Mouse (Mus musculus): ENCODE results near the gene Olfr544. TPM values are rescaled to one million over a fixed set of nuclear protein-coding genes. Genes with fewer than 3 reads are reported as not detected.

Olfr544 gene
- polyA plus RNA-seq, 1 experiment from 2014 or later, result 0.71 TPM

DNA sequence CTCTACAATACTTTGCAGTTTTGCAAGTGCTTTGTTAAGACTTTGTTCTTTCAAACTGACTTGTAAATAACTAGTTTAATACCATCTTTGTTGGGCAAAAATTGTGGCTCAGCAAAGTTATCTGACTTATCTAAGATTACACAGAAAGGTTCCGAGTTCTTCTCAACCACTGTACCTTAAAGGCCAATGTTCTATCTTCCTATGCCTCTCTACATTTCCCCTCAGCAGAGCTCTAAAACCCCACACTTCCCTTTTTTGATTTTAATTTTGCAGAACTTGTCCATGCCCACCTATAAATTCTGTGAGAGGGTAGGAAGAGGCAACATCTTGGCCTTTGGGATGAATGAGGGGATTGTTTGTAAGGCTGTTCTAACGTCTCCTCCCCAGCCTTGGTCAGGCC is 53.8 kb downstream of the Olfr544 start:
- Histone ChIP-seq H3K4me2 (replicated peaks) (no peak overlapping the region), H3K4me3 (replicated peaks) (no peak overlapping the region), H3K27ac (replicated peaks) (no peak overlapping the region), H3K27me3 (0 out of 2 replicates have a peak, but pooled peaks cover 2% of the 10 kb centered on the region), H3K9ac (no peak overlapping the region), H3K9me3 (replicated peaks) (no peaks in the 10 kb centered on the region), H3K4me1 (no peaks in the 10 kb centered on the region), H3K36me3 (peaks cover 5% of the 10 kb centered on the region; the same call in 1 of the 2 replicates)
- ATAC-seq (ENCODE audit: insufficient number of reproducible peaks, low FRiP score, low TSS enrichment, low read depth), result no peak
- WGBS, result 70% methylated on average over 2 of the region's 2 CpGs

Other genes starting within 250 kb of the Olfr544 start
- gene Rhog, start 232.3 kb downstream of the Olfr544 start, polyA plus RNA-seq (2015; fragmentation: Nextera tagmentation; extraction: Ambion mirVana), result 69.9 and 70.3 TPM in 2 replicates
- 39.9 and 42.1 TPM in 2 replicates for gene Stim1, start 220.5 kb downstream of the Olfr544 start, polyA plus RNA-seq (2015; fragmentation: Nextera tagmentation; extraction: Ambion mirVana)
- gene Rrm1, start 46.6 kb downstream of the Olfr544 start, polyA plus RNA-seq (2015; fragmentation: Nextera tagmentation; extraction: Ambion mirVana), result 119 and 125 TPM in 2 replicates
- 0.51 and 0.68 TPM in 2 replicates for gene Olfr543, start 6.6 kb downstream of the Olfr544 start, polyA plus RNA-seq (2015; fragmentation: Nextera tagmentation; extraction: Ambion mirVana)
- 0.13 TPM in 1 of 2 replicates, not detected in the other for gene Olfr545, start 11.3 kb upstream of the Olfr544 start, polyA plus RNA-seq (2015; fragmentation: Nextera tagmentation; extraction: Ambion mirVana)
- gene Olfr547, start 46.4 kb upstream of the Olfr544 start, polyA plus RNA-seq (2015; fragmentation: Nextera tagmentation; extraction: Ambion mirVana), result not detected in 2 replicates
- gene Olfr548-ps1, start 52.6 kb upstream of the Olfr544 start, polyA plus RNA-seq (2015; fragmentation: Nextera tagmentation; extraction: Ambion mirVana), result 0.11 and 0.12 TPM in 2 replicates
- 0.08 and 0.16 TPM in 2 replicates for gene Olfr549, start 61.6 kb upstream of the Olfr544 start, polyA plus RNA-seq (2015; fragmentation: Nextera tagmentation; extraction: Ambion mirVana)
- gene Trim21, start 77.2 kb upstream of the Olfr544 start, polyA plus RNA-seq (2015; fragmentation: Nextera tagmentation; extraction: Ambion mirVana), result 0.54 and 0.81 TPM in 2 replicates
- gene Olfr550, start 83.1 kb upstream of the Olfr544 start, polyA plus RNA-seq (2015; fragmentation: Nextera tagmentation; extraction: Ambion mirVana), result 0.20 and 0.68 TPM in 2 replicates
- gene Olfr551, start 103.6 kb upstream of the Olfr544 start, polyA plus RNA-seq (2015; fragmentation: Nextera tagmentation; extraction: Ambion mirVana), result 0.07 TPM in 1 of 2 replicates, not detected in the other
- 0.12 and 0.15 TPM in 2 replicates for gene Olfr552, start 109.5 kb upstream of the Olfr544 start, polyA plus RNA-seq (2015; fragmentation: Nextera tagmentation; extraction: Ambion mirVana)
- 0.14 and 0.21 TPM in 2 replicates for gene Olfr553, start 129.9 kb upstream of the Olfr544 start, polyA plus RNA-seq (2015; fragmentation: Nextera tagmentation; extraction: Ambion mirVana)
- gene Olfr554, start 150.1 kb upstream of the Olfr544 start, polyA plus RNA-seq (2015; fragmentation: Nextera tagmentation; extraction: Ambion mirVana), result 0.17 TPM in 1 of 2 replicates, not detected in the other
- gene Olfr555, start 170.5 kb upstream of the Olfr544 start, polyA plus RNA-seq (2015; fragmentation: Nextera tagmentation; extraction: Ambion mirVana), result not detected in 2 replicates
- gene Olfr556, start 176.6 kb upstream of the Olfr544 start, polyA plus RNA-seq (2015; fragmentation: Nextera tagmentation; extraction: Ambion mirVana), result not detected in 2 replicates
- 14.9 and 17.4 TPM in 2 replicates for gene Trim68, start 199.0 kb upstream of the Olfr544 start, polyA plus RNA-seq (2015; fragmentation: Nextera tagmentation; extraction: Ambion mirVana)
- 0.09 and 0.16 TPM in 2 replicates for gene Olfr557, start 207.6 kb upstream of the Olfr544 start, polyA plus RNA-seq (2015; fragmentation: Nextera tagmentation; extraction: Ambion mirVana)
- gene Olfr558, start 213.9 kb upstream of the Olfr544 start, polyA plus RNA-seq (2015; fragmentation: Nextera tagmentation; extraction: Ambion mirVana), result 0.62 and 0.71 TPM in 2 replicates
- 0.11 and 0.41 TPM in 2 replicates for gene Olfr33, start 230.8 kb upstream of the Olfr544 start, polyA plus RNA-seq (2015; fragmentation: Nextera tagmentation; extraction: Ambion mirVana)
- gene Olfr559, start 239.2 kb upstream of the Olfr544 start, polyA plus RNA-seq (2015; fragmentation: Nextera tagmentation; extraction: Ambion mirVana), result not detected in 2 replicates